Mouse (Mus musculus) CH12.LX (cell line): ENCODE measurements around the gene Pbx2. TPM values are rescaled to one million over a fixed set of nuclear protein-coding genes. Genes with fewer than 3 reads are reported as not detected.

Source experiments
- DNase-seq: peaks from one replicate; pipeline ENCODE4 v3.0.0-alpha.2; 2013; ENCODE audit errors: extremely low read depth
- H3K27ac ChIP-seq: 2 replicates; pipeline ENCODE4 v1.5.1; 2012; ENCODE audit warnings: low read depth, mild to moderate bottlenecking, control low read depth, moderate library complexity; ENCODE audit not compliant: insufficient read depth
- H3K27me3 ChIP-seq: replicated peaks from 2 replicates; pipeline ENCODE3; 2012; ENCODE audit warnings: inconsistent platforms
- H3K36me3 ChIP-seq, 2 experiments: replicated peaks in 1 of 2; 2 replicates each; pipeline versions ENCODE3 to v1.6.1; 2012; ENCODE audit warnings: inconsistent platforms in 1 of 2, low read length in 1 of 2, mild to moderate bottlenecking in 1 of 2, mixed read lengths in 1 of 2, moderate library complexity in 1 of 2; ENCODE audit not compliant: control insufficient read depth in 1 of 2, insufficient read depth in 1 of 2
- H3K4me1 ChIP-seq, 2 experiments: 2 replicates each; pipeline ENCODE4 v1.6.1; 2012; ENCODE audit warnings: inconsistent platforms in 1 of 2, moderate library complexity in 1 of 2; ENCODE audit not compliant: insufficient read depth in 2 of 2, control insufficient read depth in 1 of 2
- H3K4me2 ChIP-seq: 2 replicates; pipeline ENCODE4 v1.6.1; 2012; ENCODE audit warnings: low read depth, mild to moderate bottlenecking, control low read depth; ENCODE audit not compliant: poor library complexity, insufficient read depth, severe bottlenecking
- H3K4me3 ChIP-seq, 3 experiments: fragments of 150-350 bp in 1 of 3; sonication (generic) in 1 of 3; replicated peaks in 1 of 3; 2 replicates each; pipeline versions ENCODE3 to v1.5.1; 2011 to 2012; ENCODE audit warnings: low read depth in 2 of 3, low read length in 2 of 3, mild to moderate bottlenecking in 2 of 3, moderate library complexity in 2 of 3, control low read depth in 1 of 3, improper control_type of control experiment in 1 of 3, inconsistent platforms in 1 of 3, mixed read lengths in 1 of 3; ENCODE audit not compliant: poor library complexity in 1 of 3
- H3K79me2 ChIP-seq: replicated peaks from 2 replicates; pipeline ENCODE4 v1.6.1; 2012; ENCODE audit warnings: mild to moderate bottlenecking, moderate library complexity; ENCODE audit not compliant: control insufficient read depth, poor library complexity, insufficient read depth, severe bottlenecking; ENCODE audit errors: extremely low read depth
- H3K9ac ChIP-seq: 2 replicates; pipeline ENCODE4 v1.6.1; 2012; ENCODE audit warnings: low read depth, mild to moderate bottlenecking, control low read depth, moderate library complexity; ENCODE audit not compliant: insufficient read depth
- H3K9me3 ChIP-seq: replicated peaks from 2 replicates; pipeline ENCODE3; 2012; ENCODE audit warnings: low read length, inconsistent platforms, mixed read lengths
- BHLHE40 ChIP-seq: IDR thresholded peaks from 2 replicates; pipeline ENCODE4 v1.6.1; 2011; ENCODE audit warnings: mild to moderate bottlenecking, low read depth, low read length, improper control_type of control experiment
- CHD1 ChIP-seq: IDR thresholded peaks from 2 replicates; pipeline ENCODE4 v1.6.1; 2012; ENCODE audit warnings: low read depth, low read length, improper control_type of control experiment, inconsistent platforms
- CHD2 ChIP-seq: IDR thresholded peaks from 2 replicates; pipeline ENCODE4 v1.6.1; 2011; ENCODE audit warnings: low read length, improper control_type of control experiment
- E2F4 ChIP-seq: IDR thresholded peaks from 2 replicates; pipeline ENCODE4 v1.6.1; 2011; ENCODE audit warnings: low read depth, low read length, improper control_type of control experiment; ENCODE audit not compliant: insufficient replicate concordance
- GABPA ChIP-seq: IDR thresholded peaks from 2 replicates; pipeline ENCODE4 v1.6.1; 2012; ENCODE audit warnings: low read depth, low read length, improper control_type of control experiment, inconsistent platforms; ENCODE audit not compliant: insufficient replicate concordance
- HCFC1 ChIP-seq: IDR thresholded peaks from 2 replicates; pipeline ENCODE4 v1.6.1; 2012; ENCODE audit warnings: low read depth, mild to moderate bottlenecking, inconsistent platforms, low read length, improper control_type of control experiment
- JUN ChIP-seq: IDR thresholded peaks from 2 replicates; pipeline ENCODE4 v1.6.1; 2011; ENCODE audit warnings: low read depth, mild to moderate bottlenecking, low read length, improper control_type of control experiment, moderate library complexity; ENCODE audit not compliant: insufficient read depth
- KAT2A ChIP-seq: IDR thresholded peaks from 2 replicates; pipeline ENCODE4 v1.6.1; 2012; ENCODE audit warnings: low read length, improper control_type of control experiment, inconsistent platforms; ENCODE audit not compliant: insufficient replicate concordance
- MAX ChIP-seq: IDR thresholded peaks from 2 replicates; pipeline ENCODE4 v1.6.1; 2011; ENCODE audit warnings: low read length, improper control_type of control experiment
- MAZ ChIP-seq: IDR thresholded peaks from 2 replicates; pipeline ENCODE4 v1.6.1; 2012; ENCODE audit warnings: low read depth, mild to moderate bottlenecking, inconsistent platforms, low read length, improper control_type of control experiment, moderate library complexity
- MEF2A ChIP-seq: IDR thresholded peaks from 2 replicates; pipeline ENCODE4 v1.6.1; 2014; ENCODE audit warnings: low read depth, mild to moderate bottlenecking, inconsistent platforms, low read length, improper control_type of control experiment, borderline replicate concordance
- MXI1 ChIP-seq: IDR thresholded peaks from 2 replicates; pipeline ENCODE4 v1.6.1; 2011; ENCODE audit warnings: mild to moderate bottlenecking, low read depth, low read length, improper control_type of control experiment
- MYC ChIP-seq: IDR thresholded peaks from 2 replicates; pipeline ENCODE4 v1.6.1; 2011; ENCODE audit warnings: low read depth, mild to moderate bottlenecking, improper control_type of control experiment, low read length
- NELFE ChIP-seq: IDR thresholded peaks from 2 replicates; pipeline ENCODE4 v1.6.1; 2011; ENCODE audit warnings: low read depth, low read length, improper control_type of control experiment
- NRF1 ChIP-seq: IDR thresholded peaks from 2 replicates; pipeline ENCODE4 v1.6.1; 2014; ENCODE audit warnings: low read depth, mild to moderate bottlenecking, inconsistent platforms, low read length, improper control_type of control experiment, moderate library complexity
- POLR2A ChIP-seq: IDR thresholded peaks from 2 replicates; pipeline ENCODE4 v1.6.1; 2011; ENCODE audit warnings: low read depth, mild to moderate bottlenecking, improper control_type of control experiment, low read length
- RCOR1 ChIP-seq: conservative IDR thresholded peaks from 2 replicates; pipeline ENCODE4 v1.6.1; 2012; ENCODE audit warnings: low read depth, mild to moderate bottlenecking, inconsistent platforms, low read length, improper control_type of control experiment
- SIN3A ChIP-seq: IDR thresholded peaks from 2 replicates; pipeline ENCODE4 v1.6.1; 2012; ENCODE audit warnings: low read length, improper control_type of control experiment, inconsistent platforms
- SMC3 ChIP-seq: IDR thresholded peaks from 2 replicates; pipeline ENCODE4 v1.6.1; 2011; ENCODE audit warnings: low read depth, low read length, improper control_type of control experiment
- USF1 ChIP-seq: IDR thresholded peaks from 2 replicates; pipeline ENCODE4 v1.6.1; 2014; ENCODE audit warnings: low read depth, mild to moderate bottlenecking, inconsistent platforms, low read length, improper control_type of control experiment
- ZC3H11A ChIP-seq: IDR thresholded peaks from 2 replicates; pipeline ENCODE4 v1.6.1; 2012; ENCODE audit warnings: low read depth, mild to moderate bottlenecking, inconsistent platforms, low read length, improper control_type of control experiment
- ZKSCAN1 ChIP-seq: IDR thresholded peaks from 2 replicates; pipeline ENCODE4 v1.6.1; 2012; ENCODE audit warnings: low read depth, inconsistent platforms, low read length, improper control_type of control experiment, borderline replicate concordance
- ZMIZ1 ChIP-seq: IDR thresholded peaks from 2 replicates; pipeline ENCODE4 v1.6.1; 2012; ENCODE audit warnings: low read depth, mild to moderate bottlenecking, inconsistent platforms, low read length, improper control_type of control experiment
- dilution Hi-C: fragments of 300-500 bp; cut with MboI; formaldehyde crosslinking; loops from 2 replicates; pipeline ENCODE4 v1.14.3; 2020; ENCODE audit warnings: low sequenced_read_pairs; ENCODE audit not compliant: extremely low pct_unique_long_range_greater_than_20kb, extremely low pct_ligation_motif_present
- in situ Hi-C: fragments of 300-500 bp; cut with MboI; formaldehyde crosslinking; loops from 3 replicates; pipeline ENCODE4 v1.14.3; 2019; ENCODE audit warnings: low sequenced_read_pairs, low pct_ligation_motif_present, low pct_unique_long_range_greater_than_20kb, mixed read lengths
- polyA plus RNA-seq: library from polyadenylated mRNA; unstranded; fragments of >175 nt; gene quantifications from 2 replicates; pipeline ENCODE4 v1.2.1, GENCODE M21; 2012; ENCODE audit warnings: low read depth; ENCODE audit not compliant: insufficient read length
- total RNA-seq, 2 experiments: library from RNA; depleted of rRNA; stranded (reverse); fragments of 300-350 nt in 1 of 2; fragments of >200 nt in 1 of 2; gene quantifications; 2 replicates each; pipeline ENCODE4 v1.2.3; 2012 to 2014

Pbx2 gene
- total and polyA plus RNA-seq, 3 experiments, result 30.0 to 50.5 (median 41.0) TPM

- dilution Hi-C loops, result no loop called here
Observed at GRCm38 (mm10) chr17:34596098-34596497, 5.0 kb downstream of the Pbx2 start.

GRCm38 (mm10) chr17:34597566-34598095 is 6.6 kb downstream of the Pbx2 start, which contains the start of gene Ager:
Gene Ager, plus strand, starts transcription at chr17:34597862.
- no peak within 1 kb of the TSS for H3K4me3 ChIP-seq
- peaks cover 31 to 68% of the 10 kb centered on the region in 2 experiments for H3K36me3 ChIP-seq
- H3K4me2 ChIP-seq, result no peak within 1 kb of the TSS
- peaks cover 8 to 37% of the 10 kb centered on the region in 2 experiments for H3K4me1 ChIP-seq
- peaks cover 3% of the 10 kb centered on the region for H3K79me2 ChIP-seq
- no peak for DNase-seq
- dilution Hi-C loops, result no loop called here
- H3K27ac ChIP-seq, result no peak within 1 kb of the TSS
- no peaks in the 10 kb centered on the region for H3K9me3 ChIP-seq
- H3K9ac ChIP-seq, result no peak within 1 kb of the TSS
- in situ Hi-C loops, result no loop called here
- TF ChIP-seq MXI1, result no peak
- no peak for TF ChIP-seq ZKSCAN1
- no peak for TF ChIP-seq CHD1
- TF ChIP-seq ZMIZ1, result no peak
- no peak for TF ChIP-seq POLR2A
- TF ChIP-seq CHD2, result no peak
- no peak for TF ChIP-seq MAX
- no peak for TF ChIP-seq RCOR1
- no peak for TF ChIP-seq MEF2A
- TF ChIP-seq, all 38 proteins: peak for 0
- H3K27me3 ChIP-seq, result no peaks in the 10 kb centered on the region

More at GRCm38 (mm10) chr17:34596098-34596497, 5.0 kb downstream of the Pbx2 start:
- TF ChIP-seq NELFE, result no peak
- TF ChIP-seq E2F4, result no peak
- TF ChIP-seq MEF2A, result no peak
- no peak for TF ChIP-seq SIN3A
- TF ChIP-seq JUN, result no peak
- H3K4me3 ChIP-seq, result no peak overlapping the region
- peaks cover 5 to 30% of the 10 kb centered on the region in 2 experiments; a peak in 2 of 4 replicates for H3K4me1 ChIP-seq
- no peaks in the 10 kb centered on the region for H3K27me3 ChIP-seq
- H3K4me2 ChIP-seq, result no peak overlapping the region
- H3K9me3 ChIP-seq, result no peaks in the 10 kb centered on the region
- H3K79me2 ChIP-seq, result no peaks in the 10 kb centered on the region
- H3K27ac ChIP-seq, result no peak overlapping the region
- H3K9ac ChIP-seq, result no peak overlapping the region
- in situ Hi-C loops, result no loop called here
- peaks cover 25 to 57% of the 10 kb centered on the region in 2 experiments for H3K36me3 ChIP-seq
- no peak for DNase-seq

DNA sequence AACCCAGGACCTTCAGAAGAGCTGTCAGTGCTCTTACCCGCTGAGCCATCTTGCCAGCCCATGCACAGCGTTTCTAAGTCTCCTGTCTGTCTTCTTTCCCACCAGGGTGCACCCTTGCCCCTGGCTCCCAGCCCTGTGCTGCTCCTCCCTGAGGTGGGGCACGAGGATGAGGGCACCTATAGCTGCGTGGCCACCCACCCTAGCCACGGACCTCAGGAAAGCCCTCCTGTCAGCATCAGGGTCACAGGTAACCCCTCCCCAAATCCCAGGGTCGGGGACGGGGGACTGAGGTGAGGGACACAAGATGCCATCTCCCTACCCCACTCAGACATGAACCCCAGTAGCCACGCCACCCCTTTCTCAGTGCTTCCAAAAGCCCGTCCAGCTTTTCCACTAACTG is 8.8 kb downstream of the Pbx2 start:
- H3K9ac ChIP-seq, result no peak overlapping the region
- H3K27me3 ChIP-seq, result no peaks in the 10 kb centered on the region
- H3K4me3 ChIP-seq, result no peak overlapping the region
- dilution Hi-C loops, result no loop called here
- peaks cover 23 to 51% of the 10 kb centered on the region in 2 experiments for H3K36me3 ChIP-seq
- TF ChIP-seq GABPA (no peak), USF1 (no peak), MXI1 (no peak), JUN (no peak), SMC3 (no peak), NRF1 (no peak), HCFC1 (no peak), BHLHE40 (no peak), KAT2A (no peak), ZC3H11A (no peak), CHD2 (no peak), MAZ (no peak), MYC (no peak)
- DNase-seq, result no peak
- H3K4me2 ChIP-seq, result no peak overlapping the region
- in situ Hi-C loops, result no loop called here
- H3K4me1 ChIP-seq, result peaks cover 3 to 19% of the 10 kb centered on the region in 2 experiments
- H3K9me3 ChIP-seq, result no peaks in the 10 kb centered on the region
- peaks cover 7% of the 10 kb centered on the region for H3K79me2 ChIP-seq
- no peak overlapping the region for H3K27ac ChIP-seq
